Mouse (Mus musculus) midbrain, embryonic 16.5 days (tissue): ENCODE measurements at regions not wholly inside any gene's neighbourhood (a gene's known extent, or its start where the extent isn't known, plus 50 kb on each side); places are given as distances from the start of the nearest gene placed in this dataset.

ENCODE experiments used
- ATAC-seq: fragments of 200-750 bp; cut with Nextera tagmentation; 2 replicates; pipeline ENCODE4 v1.8.0; 2017; ENCODE audit warnings: moderate TSS enrichment
- H3K27ac ChIP-seq: fragments of 300-500 bp; sonication (generic); 2 replicates; pipeline ENCODE4 v1.5.1; 2014; ENCODE audit warnings: mild to moderate bottlenecking, low read length, mixed read lengths
- H3K27me3 ChIP-seq: fragments of 300-500 bp; sonication (generic); 2 replicates; pipeline ENCODE4 v1.6.1; 2014; ENCODE audit warnings: low read depth, low read length, mixed read lengths; ENCODE audit not compliant: control insufficient read depth, insufficient read depth
- H3K36me3 ChIP-seq: fragments of 300-500 bp; sonication (generic); 2 replicates; pipeline ENCODE4 v1.6.1; 2014; ENCODE audit warnings: mild to moderate bottlenecking, low read length, moderate library complexity, mixed read lengths; ENCODE audit not compliant: control insufficient read depth, insufficient read depth
- H3K4me1 ChIP-seq: fragments of 300-500 bp; sonication (generic); 2 replicates; pipeline ENCODE4 v1.6.1; 2014; ENCODE audit warnings: mild to moderate bottlenecking, low read length, mixed read lengths; ENCODE audit not compliant: control insufficient read depth, insufficient read depth
- H3K4me2 ChIP-seq: fragments of 300-500 bp; sonication (generic); 2 replicates; pipeline ENCODE4 v1.6.1; 2014; ENCODE audit warnings: mild to moderate bottlenecking, low read length, mixed read lengths
- H3K4me3 ChIP-seq: fragments of 300-500 bp; sonication (generic); 2 replicates; pipeline ENCODE4 v1.5.1; 2014; ENCODE audit warnings: low read depth, mild to moderate bottlenecking, low read length, moderate library complexity, mixed read lengths
- H3K9ac ChIP-seq: fragments of 300-500 bp; sonication (generic); 2 replicates; pipeline ENCODE4 v1.6.1; 2014; ENCODE audit warnings: low read depth, low read length, mixed read lengths
- H3K9me3 ChIP-seq: fragments of 300-500 bp; sonication (generic); replicated peaks from 2 replicates; pipeline ENCODE4 v1.6.1; 2014; ENCODE audit warnings: mild to moderate bottlenecking, low read length, mixed read lengths; ENCODE audit not compliant: control insufficient read depth, poor library complexity, severe bottlenecking
- WGBS: fragments of 180-500 bp; shearing (Covaris S2); extraction: QIAGEN DNeasy Blood & Tissue Kit; methylation state at CpG from one replicate; pipeline ENCODE4 v1.1.7; 2014; 5-methylcytosine and 5-hydroxymethylcytosine counted together

- 82% methylated on average over 3 of the region's 3 CpGs for WGBS
- H3K4me2 ChIP-seq: no peak overlapping the region
Measured at GRCm38 (mm10) chr3:133834459-133834858, 289.5 kb upstream of the Tet2 start.

DNA sequence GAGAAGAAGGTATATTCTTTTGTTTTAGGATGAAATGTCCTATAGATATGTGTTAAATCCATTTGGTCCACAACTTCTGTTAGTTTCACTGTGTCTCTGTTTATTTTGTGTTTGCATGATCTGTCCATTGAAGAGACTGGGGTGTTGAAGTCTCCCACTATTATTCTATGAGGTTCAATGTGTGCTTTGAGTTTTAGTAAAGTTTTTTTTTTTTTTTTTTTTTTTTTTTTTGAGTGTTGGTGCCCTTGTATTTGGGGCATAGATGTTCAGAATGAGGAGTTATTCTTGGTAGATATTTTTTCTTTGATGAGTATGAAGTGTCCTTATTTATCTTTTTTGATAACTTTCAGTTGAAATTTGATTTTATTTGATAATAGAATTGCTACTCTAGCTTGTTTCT lies 301.4 kb upstream of the Tet2 start:
- Histone ChIP-seq H3K9ac (no peak overlapping the region), H3K4me2 (no peak overlapping the region), H3K4me1 (no peaks in the 10 kb centered on the region), H3K4me3 (no peak overlapping the region), H3K9me3 (no peaks in the 10 kb centered on the region), H3K36me3 (no peaks in the 10 kb centered on the region), H3K27ac (no peak overlapping the region), H3K27me3 (no peaks in the 10 kb centered on the region)
- no peak for ATAC-seq

More at GRCm38 (mm10) chr3:133834459-133834858, 289.5 kb upstream of the Tet2 start:
- H3K36me3 ChIP-seq: no peaks in the 10 kb centered on the region
- ATAC-seq: no peak
- H3K27me3 ChIP-seq: no peaks in the 10 kb centered on the region
- H3K9me3 ChIP-seq: no peaks in the 10 kb centered on the region
- no peak overlapping the region for H3K4me3 ChIP-seq
- H3K9ac ChIP-seq: no peak overlapping the region
- H3K27ac ChIP-seq: no peak overlapping the region
- H3K4me1 ChIP-seq: no peaks in the 10 kb centered on the region

- H3K27me3 ChIP-seq: no peaks in the 10 kb centered on the region
- H3K4me3 ChIP-seq: no peak overlapping the region
- H3K9ac ChIP-seq: no peak overlapping the region
- H3K9me3 ChIP-seq: no peaks in the 10 kb centered on the region
- WGBS: 93% methylated on average over 2 of the region's 2 CpGs
- H3K27ac ChIP-seq: no peak overlapping the region
- no peaks in the 10 kb centered on the region for H3K36me3 ChIP-seq
- ATAC-seq: no peak
- H3K4me1 ChIP-seq: peaks cover 8% of the 10 kb centered on the region
- no peak overlapping the region for H3K4me2 ChIP-seq
Measured at GRCm38 (mm10) chr3:133874383-133874782, 329.4 kb upstream of the Tet2 start.

DNA sequence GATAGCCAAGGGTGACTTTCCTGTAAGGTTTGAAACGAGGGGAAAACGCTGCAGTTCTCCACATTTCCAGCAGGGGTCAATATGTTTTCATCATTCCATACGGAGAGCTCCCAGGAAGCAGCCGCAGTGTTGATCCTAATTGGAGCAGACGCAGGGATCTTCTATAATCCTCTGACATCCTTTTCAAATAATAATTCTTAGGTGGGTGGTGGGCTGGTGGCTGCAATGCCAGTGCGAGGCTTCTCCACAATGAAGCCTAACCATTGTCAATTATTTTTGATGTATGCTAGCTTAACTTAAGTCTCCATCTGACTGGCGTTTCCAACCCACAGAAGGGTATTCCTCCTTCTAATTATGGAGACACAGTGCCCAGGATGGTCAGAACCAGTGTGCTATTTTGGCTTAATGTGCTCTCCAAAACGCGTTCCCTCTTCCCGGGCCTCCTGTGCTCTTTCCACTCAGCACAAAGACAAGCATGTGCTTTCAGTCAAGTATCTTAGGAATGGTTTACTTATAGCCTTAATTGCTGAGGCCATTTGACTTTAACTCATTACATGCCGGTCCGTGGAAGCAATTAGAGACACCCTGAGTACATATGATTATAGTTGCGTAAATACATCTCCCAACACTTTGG lies 331.6 kb upstream of the Tet2 start:
- no peaks in the 10 kb centered on the region for H3K36me3 ChIP-seq
- WGBS: 6% methylated on average over 13 of the region's 13 CpGs
- peak; percentile 97 for ATAC-seq
- H3K27me3 ChIP-seq: no peaks in the 10 kb centered on the region
- H3K27ac ChIP-seq: peak overlapping the region; percentile 77
- peaks cover 8% of the 10 kb centered on the region for H3K4me1 ChIP-seq
- peak overlapping the region; percentile 41 for H3K4me2 ChIP-seq
- peak overlapping the region; percentile 15 for H3K9ac ChIP-seq
- peak overlapping the region; percentile 5 for H3K4me3 ChIP-seq
- no peaks in the 10 kb centered on the region for H3K9me3 ChIP-seq

- peak; percentile 74 for ATAC-seq
- Histone ChIP-seq H3K9ac (peak overlapping the region; percentile 15), H3K27ac (peak overlapping the region; percentile 77), H3K4me3 (peak overlapping the region; percentile 5), H3K27me3 (no peaks in the 10 kb centered on the region), H3K9me3 (no peaks in the 10 kb centered on the region), H3K36me3 (no peaks in the 10 kb centered on the region), H3K4me2 (peak overlapping the region; percentile 41), H3K4me1 (peaks cover 8% of the 10 kb centered on the region)
- WGBS: 24% methylated on average over 5 of the region's 5 CpGs
Measured at GRCm38 (mm10) chr3:133877310-133877709, 332.4 kb upstream of the Tet2 start.

- Histone ChIP-seq H3K4me2 (no peak overlapping the region), H3K9ac (no peak overlapping the region), H3K27me3 (no peaks in the 10 kb centered on the region), H3K36me3 (no peaks in the 10 kb centered on the region), H3K27ac (no peak overlapping the region), H3K4me1 (peaks cover 8% of the 10 kb centered on the region), H3K4me3 (no peak overlapping the region), H3K9me3 (0 out of 2 replicates have a peak, but pooled peaks cover 3% of the 10 kb centered on the region)
- no peak for ATAC-seq
- WGBS: 6% methylated on average over 1 of the region's 1 CpGs
Measured at GRCm38 (mm10) chr3:133880626-133881025, 335.7 kb upstream of the Tet2 start.

- Histone ChIP-seq H3K4me2 (no peak overlapping the region), H3K9ac (no peak overlapping the region), H3K36me3 (no peaks in the 10 kb centered on the region), H3K9me3 (no peaks in the 10 kb centered on the region), H3K27me3 (no peaks in the 10 kb centered on the region), H3K4me1 (no peaks in the 10 kb centered on the region), H3K4me3 (no peak overlapping the region), H3K27ac (no peak overlapping the region)
- no peak for ATAC-seq
- WGBS: 75% methylated on average over 3 of the region's 3 CpGs
Measured at GRCm38 (mm10) chr3:133901931-133902330, 334.4 kb upstream of the Cxxc4 start.

GRCm38 (mm10) chr3:133922200-133922599 lies 314.1 kb upstream of the Cxxc4 start:
- ATAC-seq: no peak
- H3K9me3 ChIP-seq: no peaks in the 10 kb centered on the region
- H3K9ac ChIP-seq: no peak overlapping the region
- no peaks in the 10 kb centered on the region for H3K27me3 ChIP-seq
- H3K36me3 ChIP-seq: no peaks in the 10 kb centered on the region
- H3K27ac ChIP-seq: no peak overlapping the region
- no peak overlapping the region for H3K4me3 ChIP-seq
- no peaks in the 10 kb centered on the region for H3K4me1 ChIP-seq
- H3K4me2 ChIP-seq: no peak overlapping the region

DNA sequence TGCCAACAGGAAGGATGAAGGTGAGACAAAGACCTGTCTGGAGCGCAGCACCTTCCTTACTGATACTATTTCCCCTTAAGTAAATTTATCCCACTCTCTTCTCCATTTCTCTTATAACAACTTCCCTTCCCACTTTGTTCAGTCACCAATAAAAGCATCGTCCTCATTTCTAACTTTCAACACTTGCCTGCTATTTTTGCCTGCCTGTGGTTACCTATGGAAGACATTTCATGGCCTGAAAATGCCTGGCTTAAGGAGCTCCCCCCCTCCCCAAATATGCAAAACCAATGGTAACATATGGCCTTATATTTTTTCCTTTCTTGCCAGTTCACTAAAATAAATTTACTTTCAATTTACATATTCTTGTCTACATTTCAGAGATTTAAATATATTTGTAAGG lies 271.0 kb upstream of the Cxxc4 start:
- Histone ChIP-seq H3K4me2 (no peak overlapping the region), H3K27ac (no peak overlapping the region), H3K9me3 (no peaks in the 10 kb centered on the region), H3K27me3 (no peaks in the 10 kb centered on the region), H3K4me1 (no peaks in the 10 kb centered on the region), H3K9ac (no peak overlapping the region), H3K4me3 (no peak overlapping the region), H3K36me3 (no peaks in the 10 kb centered on the region)
- ATAC-seq: no peak
- 88% methylated on average over 2 of the region's 2 CpGs for WGBS
